Mouse (Mus musculus) ES-Bruce4 (cell line): ENCODE results near the gene Eif4g1. TPM values are rescaled to one million over a fixed set of nuclear protein-coding genes. Genes with fewer than 3 reads are reported as not detected.
A peak's percentile ranks its signal among the peaks of the same experiment; 100 is the strongest.

Experiments used
- H3K27ac ChIP-seq: 2 replicates; pipeline ENCODE4 v1.5.1; 2012; ENCODE audit warnings: low read length, inconsistent platforms; ENCODE audit not compliant: insufficient read depth
- H3K27me3 ChIP-seq: 2 replicates; pipeline ENCODE4 v1.6.1; 2012; ENCODE audit warnings: mild to moderate bottlenecking, low read length, inconsistent platforms; ENCODE audit not compliant: control insufficient read depth, poor library complexity, insufficient read depth, severe bottlenecking
- H3K36me3 ChIP-seq: 2 replicates; pipeline ENCODE4 v1.6.1; 2012; ENCODE audit warnings: inconsistent platforms, mild to moderate bottlenecking, low read length, moderate library complexity; ENCODE audit not compliant: control insufficient read depth, poor library complexity, insufficient read depth, severe bottlenecking
- H3K4me1 ChIP-seq: one replicate; pipeline ENCODE4 v1.8.1; 2011; ENCODE audit warnings: low read length; ENCODE audit not compliant: control insufficient read depth, insufficient read depth
- H3K4me3 ChIP-seq: 2 replicates; pipeline ENCODE4 v1.5.1; 2011; ENCODE audit warnings: low read depth, mild to moderate bottlenecking, low read length
- H3K9ac ChIP-seq: 2 replicates; pipeline ENCODE4 v1.6.1; 2012; ENCODE audit warnings: low read depth, mild to moderate bottlenecking, inconsistent platforms; ENCODE audit not compliant: poor library complexity, severe bottlenecking
- H3K9me3 ChIP-seq: replicated peaks from 2 replicates; pipeline ENCODE4 v1.6.1; 2012; ENCODE audit warnings: mild to moderate bottlenecking, low read length, inconsistent platforms; ENCODE audit not compliant: control insufficient read depth, poor library complexity, insufficient read depth, severe bottlenecking
- CTCF ChIP-seq: IDR thresholded peaks from one replicate; pipeline ENCODE4 v1.8.1; 2011; ENCODE audit warnings: low read depth, low read length
- EP300 ChIP-seq: IDR thresholded peaks from 2 replicates; pipeline ENCODE4 v1.6.1; 2011; ENCODE audit warnings: low read depth, low read length; ENCODE audit not compliant: insufficient read depth
- POLR2A ChIP-seq: IDR thresholded peaks from one replicate; pipeline ENCODE4 v1.8.1; 2011; ENCODE audit warnings: low read length; ENCODE audit not compliant: insufficient read depth
- polyA plus RNA-seq: library from polyadenylated mRNA; stranded (reverse); fragments of >200 nt; gene quantifications from 2 replicates; pipeline ENCODE4 v1.2.4, GENCODE M21; 2011; ENCODE audit warnings: low read depth; ENCODE audit not compliant: missing spikeins, insufficient read depth, insufficient read length

Eif4g1 gene
- polyA plus RNA-seq, 1 experiment, result 462 TPM

DNA sequence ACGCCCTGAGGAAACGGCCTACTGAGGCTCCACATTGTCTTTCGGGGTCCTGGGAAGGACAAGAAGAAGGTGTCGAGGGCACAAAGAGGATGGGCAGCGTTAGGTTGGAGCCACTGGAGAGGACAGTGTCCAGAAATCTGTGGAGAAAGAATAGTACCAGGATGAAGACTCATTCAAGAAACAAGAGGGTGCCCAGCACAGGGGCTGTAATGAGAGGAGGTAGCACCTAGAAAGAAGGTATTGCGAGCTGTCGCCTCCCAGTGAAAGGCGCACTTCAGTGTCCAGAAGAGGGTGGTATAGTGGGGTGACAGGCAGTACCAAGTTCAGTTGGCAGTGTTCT is 48.7 kb downstream of the Eif4g1 start:
- peak overlapping the region; percentile 97 for H3K4me3 ChIP-seq
- TF ChIP-seq POLR2A, result no peak
- no peak for TF ChIP-seq EP300
- TF ChIP-seq CTCF, result no peak
- peaks cover 5% of the 10 kb centered on the region for H3K4me1 ChIP-seq
- H3K9me3 ChIP-seq, result no peaks in the 10 kb centered on the region
- peaks cover 17% of the 10 kb centered on the region for H3K36me3 ChIP-seq
- H3K9ac ChIP-seq, result peak overlapping the region; percentile 77
- H3K27ac ChIP-seq, result peak overlapping the region; percentile 65
- H3K27me3 ChIP-seq, result no peaks in the 10 kb centered on the region

DNA sequence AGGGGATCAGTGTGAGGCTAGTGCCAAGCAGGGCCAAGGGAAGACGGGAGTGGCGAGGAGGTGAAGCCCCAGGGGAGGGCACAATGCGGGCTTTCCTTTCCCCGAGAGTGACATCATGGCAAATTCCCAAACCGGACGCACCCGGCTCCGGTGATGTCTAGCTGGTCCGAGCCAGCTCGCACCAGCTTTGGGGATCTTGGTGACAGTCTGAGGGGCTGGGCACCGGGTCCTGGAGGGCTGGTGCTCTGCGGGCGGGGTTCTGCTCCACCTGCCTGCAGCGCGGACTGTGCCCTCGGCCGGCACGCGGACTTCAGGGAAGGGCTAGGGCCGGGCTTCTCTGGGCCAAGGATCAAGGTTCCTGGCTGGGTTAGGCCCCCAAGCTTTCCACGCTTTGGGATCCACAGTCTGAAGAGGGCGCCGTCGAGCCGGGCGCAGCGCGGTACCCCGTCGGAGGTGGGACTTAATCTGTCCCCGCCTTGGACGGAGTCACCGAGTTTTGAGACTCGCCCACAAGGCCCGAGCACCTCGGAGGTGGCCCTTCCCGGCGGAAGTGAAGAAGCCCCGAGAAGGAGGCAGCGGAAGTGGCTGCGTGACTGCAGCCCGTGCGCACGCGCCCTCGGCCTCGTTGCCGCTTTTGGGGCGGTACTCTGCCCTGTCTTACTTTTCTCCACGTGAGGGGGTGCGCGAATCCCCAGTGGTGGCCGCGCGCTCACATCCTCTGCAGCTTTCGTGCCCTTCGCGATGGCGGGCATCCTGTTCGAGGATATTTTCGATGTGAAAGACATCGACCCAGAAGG is 49.3 kb downstream of the Eif4g1 start, which contains the start of the genes Polr2h and Clcn2:
Gene Polr2h, plus strand, starts transcription at position 485 of the 797 bp plus-strand sequence.
Gene Clcn2, minus strand, starts transcription at position 566 of the 797 bp plus-strand sequence.
- Histone ChIP-seq H3K9me3 (no peaks in the 10 kb centered on the region), H3K27me3 (no peaks in the 10 kb centered on the region), H3K9ac (peak within 1 kb of the TSS; percentile 84), H3K4me3 (peak within 1 kb of the TSS; percentile 97), H3K36me3 (peaks cover 23% of the 10 kb centered on the region), H3K27ac (peak within 1 kb of the TSS; percentile 65), H3K4me1 (peaks cover 5% of the 10 kb centered on the region)
- peak; percentile 66 for TF ChIP-seq POLR2A
- TF ChIP-seq EP300, result no peak
- peak; percentile 64 for TF ChIP-seq CTCF

DNA sequence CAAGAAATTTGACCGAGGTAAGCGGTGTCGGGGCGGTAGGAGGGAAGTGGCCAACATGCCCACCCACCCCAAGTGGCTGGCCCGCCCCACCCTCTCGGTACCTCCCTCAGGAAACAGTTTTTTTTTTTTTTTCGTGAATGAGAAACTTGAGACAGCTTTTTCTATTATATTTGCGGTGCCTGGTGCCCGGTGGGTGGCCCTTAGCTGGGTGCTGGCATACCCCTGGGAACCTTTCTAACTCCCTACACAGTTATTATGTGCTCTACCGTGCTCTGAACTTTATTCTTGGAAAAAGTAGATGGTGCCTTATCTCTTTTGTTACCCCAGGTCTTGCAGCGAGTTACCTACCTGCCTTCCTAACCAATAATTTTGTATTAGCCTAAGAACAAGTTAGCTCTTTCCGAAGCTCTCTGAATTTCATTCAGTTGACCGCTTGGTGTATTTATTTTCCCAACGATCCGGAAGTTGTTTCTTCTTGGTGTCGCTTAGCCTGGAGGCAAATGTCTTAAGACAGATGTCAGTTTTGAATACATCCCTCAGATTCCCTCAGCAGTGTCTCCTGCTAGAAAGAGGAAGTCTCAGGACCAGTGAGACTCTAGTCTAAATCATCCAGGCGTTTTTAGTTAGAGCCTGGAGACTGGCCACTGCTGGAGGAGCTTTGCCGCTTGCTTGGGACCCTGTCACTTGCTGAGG is 50.0 kb downstream of the Eif4g1 start:
- Histone ChIP-seq H3K9me3 (no peaks in the 10 kb centered on the region), H3K4me1 (peaks cover 5% of the 10 kb centered on the region), H3K27me3 (no peaks in the 10 kb centered on the region), H3K4me3 (peak overlapping the region; percentile 95), H3K36me3 (peaks cover 24% of the 10 kb centered on the region), H3K27ac (no peak overlapping the region; the same call in 1 of the 2 replicates), H3K9ac (peak overlapping the region; percentile 84)
- TF ChIP-seq CTCF (no peak), POLR2A (no peak), EP300 (no peak)

DNA sequence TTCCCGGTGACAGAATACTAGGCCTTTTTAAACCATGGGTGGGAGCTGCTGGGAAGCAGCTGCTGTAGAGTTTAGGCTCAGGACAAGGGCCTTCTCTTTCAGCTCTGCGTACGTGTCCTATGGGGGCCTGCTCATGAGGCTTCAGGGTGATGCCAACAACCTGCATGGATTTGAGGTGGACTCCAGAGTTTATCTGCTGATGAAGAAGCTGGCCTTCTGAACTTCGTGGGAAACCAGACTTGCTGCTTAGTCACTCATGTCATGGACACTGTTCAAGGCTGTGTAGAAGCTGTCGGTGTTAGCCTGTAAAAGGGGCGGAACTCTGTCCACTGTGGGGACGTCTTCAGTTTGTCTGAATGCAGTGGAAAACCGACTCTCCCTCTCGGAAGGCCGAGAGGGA is 53.7 kb downstream of the Eif4g1 start:
- TF ChIP-seq EP300 (no peak), CTCF (no peak), POLR2A (no peak)
- H3K9ac ChIP-seq, result no peak overlapping the region
- no peak overlapping the region for H3K27ac ChIP-seq
- no peaks in the 10 kb centered on the region for H3K9me3 ChIP-seq
- H3K4me3 ChIP-seq, result no peak overlapping the region
- no peaks in the 10 kb centered on the region for H3K27me3 ChIP-seq
- H3K4me1 ChIP-seq, result no peaks in the 10 kb centered on the region
- peaks cover 27% of the 10 kb centered on the region for H3K36me3 ChIP-seq

DNA sequence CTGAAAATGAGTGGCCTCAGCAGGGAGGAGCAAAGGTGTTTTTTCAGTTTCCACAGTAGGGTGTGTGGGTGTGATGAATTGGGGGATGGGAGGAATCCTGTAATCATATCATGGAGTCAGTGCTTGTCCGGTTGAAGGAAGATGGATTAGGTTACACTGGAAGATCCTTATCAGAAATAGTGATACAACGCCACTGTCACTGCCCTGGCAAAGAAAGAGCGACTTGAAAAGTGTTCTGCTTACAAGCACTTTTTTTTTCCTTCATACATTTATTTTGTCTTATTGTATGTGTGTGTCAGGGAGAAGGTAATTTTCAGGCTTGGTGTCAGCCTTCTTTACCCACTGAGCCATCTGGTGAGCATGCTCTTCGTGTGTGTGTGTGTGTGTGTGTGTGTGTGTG is 54.6 kb downstream of the Eif4g1 start:
- TF ChIP-seq POLR2A, result no peak
- Histone ChIP-seq H3K27ac (peak overlapping the region; percentile 63), H3K36me3 (peaks cover 27% of the 10 kb centered on the region), H3K4me3 (no peak overlapping the region), H3K9ac (no peak overlapping the region), H3K4me1 (no peaks in the 10 kb centered on the region), H3K9me3 (no peaks in the 10 kb centered on the region), H3K27me3 (no peaks in the 10 kb centered on the region)

DNA sequence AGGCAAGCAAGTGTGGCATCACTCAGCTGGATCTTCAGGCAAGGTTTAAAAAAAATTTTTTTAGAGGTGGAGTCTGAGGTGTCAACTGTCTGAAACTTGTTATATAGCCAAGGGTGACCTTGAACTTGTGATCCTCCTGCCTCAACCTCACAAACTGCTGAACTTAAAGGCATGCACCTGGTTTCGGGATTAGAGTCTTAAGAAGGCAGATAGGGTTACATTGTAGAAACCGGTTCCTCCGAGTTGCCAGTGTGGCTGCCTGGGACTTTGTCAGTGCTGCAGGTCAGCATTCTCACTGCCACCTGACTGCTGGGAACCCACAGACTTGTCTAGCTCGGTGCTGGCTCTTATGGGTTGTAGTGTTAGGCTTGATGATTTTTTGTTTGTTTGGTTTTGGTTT is 55.1 kb downstream of the Eif4g1 start:
- no peak overlapping the region for H3K9ac ChIP-seq
- TF ChIP-seq CTCF, result no peak
- 0 out of 2 replicates have a peak, but pooled peaks have one; percentile 17 for TF ChIP-seq EP300
- peak overlapping the region; percentile 63 for H3K27ac ChIP-seq
- H3K4me3 ChIP-seq, result no peak overlapping the region
- H3K4me1 ChIP-seq, result no peaks in the 10 kb centered on the region
- H3K9me3 ChIP-seq, result no peaks in the 10 kb centered on the region
- H3K27me3 ChIP-seq, result no peaks in the 10 kb centered on the region
- H3K36me3 ChIP-seq, result peaks cover 27% of the 10 kb centered on the region
